Mouse (Mus musculus): Measurements from ENCODE around the gene S100a4. TPM values are rescaled to one million over a fixed set of nuclear protein-coding genes. Genes with fewer than 3 reads are reported as not detected.

The S100a4 gene
- 6.0 and 8.9 TPM in 2 replicates for polyA plus RNA-seq (2015; fragmentation: Nextera tagmentation; extraction: Ambion mirVana)

- no peak for ATAC-seq (ENCODE audit: borderline replicate concordance, extremely low read depth, low FRiP score, low TSS enrichment)
- Histone ChIP-seq H3K4me1 (peaks cover 31% of the 10 kb centered on the region), H3K4me2 (no peak within 1 kb of the TSS; the same call in 1 of the 2 replicates), H3K27ac (peak within 1 kb of the TSS; percentile 83), H3K4me3 (no peak within 1 kb of the TSS), H3K36me3 (no peaks in the 10 kb centered on the region), H3K9ac (no peak within 1 kb of the TSS), H3K9me3 (no peaks in the 10 kb centered on the region), H3K27me3 (no peaks in the 10 kb centered on the region)
- 61% methylated on average over 3 of the region's 3 CpGs for WGBS
Measured at GRCm38 (mm10) chr3:90603623-90604022, at the start of gene S100a4. S100a4 (plus strand) TSS chr3:90603771.

- Histone ChIP-seq H3K9me3 (no peaks in the 10 kb centered on the region), H3K4me2 (no peak overlapping the region), H3K27me3 (no peaks in the 10 kb centered on the region), H3K4me1 (no peaks in the 10 kb centered on the region), H3K9ac (no peak overlapping the region), H3K4me3 (no peak overlapping the region), H3K36me3 (no peaks in the 10 kb centered on the region), H3K27ac (no peak overlapping the region)
- ATAC-seq (ENCODE audit: borderline replicate concordance, extremely low read depth, low FRiP score, low TSS enrichment), result no peak
- WGBS, result 67% methylated on average over 5 of the region's 5 CpGs
Measured at GRCm38 (mm10) chr3:90555954-90556353, 47.6 kb upstream of the S100a4 start.

- H3K27me3 ChIP-seq, result no peaks in the 10 kb centered on the region
- H3K27ac ChIP-seq, result no peak within 1 kb of the TSS
- H3K4me1 ChIP-seq, result no peaks in the 10 kb centered on the region
- no peak within 1 kb of the TSS for H3K9ac ChIP-seq
- no peak within 1 kb of the TSS for H3K4me2 ChIP-seq
- H3K9me3 ChIP-seq, result no peaks in the 10 kb centered on the region
- WGBS, result 74% methylated on average over 6 of the region's 6 CpGs
- H3K4me3 ChIP-seq, result no peak within 1 kb of the TSS
- no peak for ATAC-seq (ENCODE audit: borderline replicate concordance, extremely low read depth, low FRiP score, low TSS enrichment)
- no peaks in the 10 kb centered on the region for H3K36me3 ChIP-seq
Measured at GRCm38 (mm10) chr3:90560008-90560628, 43.5 kb upstream of the S100a4 start, which contains the start of gene S100a3. S100a3 (plus strand) TSS chr3:90560578.

GRCm38 (mm10) chr3:90574691-90575090 is 28.9 kb upstream of the S100a4 start:
- 82% methylated on average over 5 of the region's 5 CpGs for WGBS
- Histone ChIP-seq H3K27me3 (no peaks in the 10 kb centered on the region), H3K27ac (no peak overlapping the region), H3K36me3 (no peaks in the 10 kb centered on the region), H3K4me3 (no peak overlapping the region), H3K9ac (no peak overlapping the region), H3K4me1 (no peaks in the 10 kb centered on the region), H3K4me2 (no peak overlapping the region), H3K9me3 (no peaks in the 10 kb centered on the region)
- no peak for ATAC-seq (ENCODE audit: borderline replicate concordance, extremely low read depth, low FRiP score, low TSS enrichment)

GRCm38 (mm10) chr3:90575320-90575719 is 28.3 kb upstream of the S100a4 start:
- 55% methylated on average over 3 of the region's 3 CpGs for WGBS
- H3K4me2 ChIP-seq, result no peak overlapping the region
- no peaks in the 10 kb centered on the region for H3K4me1 ChIP-seq
- no peak for ATAC-seq (ENCODE audit: borderline replicate concordance, extremely low read depth, low FRiP score, low TSS enrichment)
- H3K4me3 ChIP-seq, result no peak overlapping the region
- no peaks in the 10 kb centered on the region for H3K36me3 ChIP-seq
- H3K27me3 ChIP-seq, result no peaks in the 10 kb centered on the region
- no peak overlapping the region for H3K27ac ChIP-seq
- no peak overlapping the region for H3K9ac ChIP-seq
- H3K9me3 ChIP-seq, result no peaks in the 10 kb centered on the region

- ATAC-seq (ENCODE audit: borderline replicate concordance, extremely low read depth, low FRiP score, low TSS enrichment), result no peak
- Histone ChIP-seq H3K4me3 (no peak overlapping the region), H3K27me3 (no peaks in the 10 kb centered on the region), H3K4me1 (no peaks in the 10 kb centered on the region), H3K9ac (no peak overlapping the region), H3K27ac (no peak overlapping the region), H3K9me3 (no peaks in the 10 kb centered on the region), H3K36me3 (no peaks in the 10 kb centered on the region), H3K4me2 (no peak overlapping the region)
- WGBS, result 60% methylated on average over 10 of the region's 10 CpGs
Measured at GRCm38 (mm10) chr3:90576351-90577001, 27.1 kb upstream of the S100a4 start.

GRCm38 (mm10) chr3:90579433-90579832 is 24.1 kb upstream of the S100a4 start:
- H3K36me3 ChIP-seq, result no peaks in the 10 kb centered on the region
- no peak for ATAC-seq (ENCODE audit: borderline replicate concordance, extremely low read depth, low FRiP score, low TSS enrichment)
- no peaks in the 10 kb centered on the region for H3K4me1 ChIP-seq
- H3K9me3 ChIP-seq, result no peaks in the 10 kb centered on the region
- H3K9ac ChIP-seq, result no peak overlapping the region
- H3K4me3 ChIP-seq, result no peak overlapping the region
- 39% methylated on average over 7 of the region's 7 CpGs for WGBS
- no peaks in the 10 kb centered on the region for H3K27me3 ChIP-seq
- no peak overlapping the region for H3K4me2 ChIP-seq
- no peak overlapping the region for H3K27ac ChIP-seq

- H3K36me3 ChIP-seq, result no peaks in the 10 kb centered on the region
- no peak for ATAC-seq (ENCODE audit: borderline replicate concordance, extremely low read depth, low FRiP score, low TSS enrichment)
- H3K9me3 ChIP-seq, result no peaks in the 10 kb centered on the region
- no peak overlapping the region for H3K27ac ChIP-seq
- WGBS, result 90% methylated on average over 5 of the region's 5 CpGs
- no peak overlapping the region for H3K9ac ChIP-seq
- H3K4me2 ChIP-seq, result no peak overlapping the region
- no peak overlapping the region for H3K4me3 ChIP-seq
- H3K27me3 ChIP-seq, result no peaks in the 10 kb centered on the region
- H3K4me1 ChIP-seq, result 0 out of 2 replicates have a peak, but pooled peaks cover 4% of the 10 kb centered on the region
Measured at GRCm38 (mm10) chr3:90581141-90581540, 22.4 kb upstream of the S100a4 start.

- Histone ChIP-seq H3K27me3 (no peaks in the 10 kb centered on the region), H3K4me1 (peaks cover 9% of the 10 kb centered on the region), H3K36me3 (no peaks in the 10 kb centered on the region), H3K4me2 (no peak overlapping the region), H3K27ac (no peak overlapping the region), H3K9me3 (no peaks in the 10 kb centered on the region), H3K4me3 (no peak overlapping the region), H3K9ac (no peak overlapping the region)
- 100% methylated on average over 1 of the region's 1 CpGs for WGBS
- no peak for ATAC-seq (ENCODE audit: borderline replicate concordance, extremely low read depth, low FRiP score, low TSS enrichment)
Measured at GRCm38 (mm10) chr3:90582156-90582555, 21.4 kb upstream of the S100a4 start.

GRCm38 (mm10) chr3:90582556-90582955 is 21.0 kb upstream of the S100a4 start:
- Histone ChIP-seq H3K4me1 (peaks cover 13% of the 10 kb centered on the region), H3K4me3 (no peak overlapping the region), H3K4me2 (no peak overlapping the region), H3K27ac (no peak overlapping the region), H3K36me3 (no peaks in the 10 kb centered on the region), H3K9ac (no peak overlapping the region), H3K27me3 (no peaks in the 10 kb centered on the region), H3K9me3 (no peaks in the 10 kb centered on the region)
- no peak for ATAC-seq (ENCODE audit: borderline replicate concordance, extremely low read depth, low FRiP score, low TSS enrichment)
- 80% methylated on average over 4 of the region's 4 CpGs for WGBS

GRCm38 (mm10) chr3:90583893-90584292 is 19.7 kb upstream of the S100a4 start:
- H3K9ac ChIP-seq, result no peak overlapping the region
- 66% methylated on average over 3 of the region's 3 CpGs for WGBS
- H3K4me3 ChIP-seq, result no peak overlapping the region
- H3K9me3 ChIP-seq, result no peaks in the 10 kb centered on the region
- H3K27me3 ChIP-seq, result no peaks in the 10 kb centered on the region
- no peak overlapping the region for H3K27ac ChIP-seq
- H3K4me2 ChIP-seq, result no peak overlapping the region
- ATAC-seq (ENCODE audit: borderline replicate concordance, extremely low read depth, low FRiP score, low TSS enrichment), result no peak
- no peaks in the 10 kb centered on the region for H3K36me3 ChIP-seq
- peaks cover 13% of the 10 kb centered on the region for H3K4me1 ChIP-seq

GRCm38 (mm10) chr3:90585595-90585994 is 18.0 kb upstream of the S100a4 start:
- Histone ChIP-seq H3K27ac (no peak overlapping the region), H3K4me2 (no peak overlapping the region), H3K27me3 (no peaks in the 10 kb centered on the region), H3K4me1 (peaks cover 13% of the 10 kb centered on the region), H3K9me3 (no peaks in the 10 kb centered on the region), H3K36me3 (no peaks in the 10 kb centered on the region), H3K4me3 (no peak overlapping the region), H3K9ac (no peak overlapping the region)
- 29% methylated on average over 5 of the region's 5 CpGs for WGBS
- no peak for ATAC-seq (ENCODE audit: borderline replicate concordance, extremely low read depth, low FRiP score, low TSS enrichment)

All from lung, embryonic 15.5 days (tissue).